ENCODE assay signal across 13 mouse cellular contexts in genomic region chr5:124518648-124519047, GRCm38 (mm10). TPM values are rescaled to one million over a fixed set of nuclear protein-coding genes. Genes with fewer than 3 reads are reported as not detected.
DNase-seq lines count a peak whose midpoint lies in the region; ATAC-seq and TF ChIP-seq lines count a peak whose summit lies in the region.
"Had no signal": no experiment of that assay in that cellular context is flagged by ENCODE, and none has a peak within 500 bp of the region (broad histone marks: within the 10 kb centered on the region; RNA-seq: fewer than 3 reads in every experiment).

No protein-coding gene starts in this region.

- no peak overlapping the region for H3K4me2 ChIP-seq in midbrain, embryonic 14.5 days (ENCODE audit: low read length)
- H3K4me2 ChIP-seq: heart, embryonic 13.5 days; liver, embryonic 12.5 days had no signal

- H3K36me3 ChIP-seq in midbrain, embryonic 14.5 days (ENCODE audit: control insufficient read depth, insufficient read depth, low read length): peaks cover 10% of the 10 kb centered on the region

- H3K4me1 ChIP-seq in olfactory bulb, adult 2 months (ENCODE audit: control insufficient read depth, insufficient read depth, low read length): peaks cover 14% of the 10 kb centered on the region; the same call in 1 of the 2 replicates
- no peaks in the 10 kb centered on the region for H3K4me1 ChIP-seq in midbrain, embryonic 14.5 days (ENCODE audit: control insufficient read depth, insufficient read depth, low read length)
- H3K4me1 ChIP-seq: heart, embryonic 13.5 days; liver, embryonic 12.5 days had no signal

- H3K27me3 ChIP-seq in midbrain, embryonic 14.5 days (ENCODE audit: control insufficient read depth, insufficient read depth, low read length): no peaks in the 10 kb centered on the region
- H3K27me3 ChIP-seq: heart, embryonic 13.5 days; liver, embryonic 12.5 days had no signal

- no peak for TF ChIP-seq CTCF in olfactory bulb, adult 2 months (IDR thresholded peaks at IDR 0.05; ENCODE audit: insufficient read depth, low read depth, low read length)

- no peak overlapping the region for H3K4me3 ChIP-seq in olfactory bulb, adult 2 months (ENCODE audit: insufficient read depth, low read depth, low read length)
- no peak overlapping the region for H3K4me3 ChIP-seq in midbrain, embryonic 14.5 days (replicated peaks; ENCODE audit: low read depth, low read length)
- H3K4me3 ChIP-seq: heart, embryonic 13.5 days; liver, embryonic 12.5 days had no signal

- WGBS in olfactory bulb, adult 2 months: 38% methylated on average over 10 of the region's 10 CpGs
- 28% methylated on average over 10 of the region's 10 CpGs for WGBS in midbrain, embryonic 14.5 days

- TF ChIP-seq POLR2A in olfactory bulb, adult 2 months (IDR thresholded peaks at IDR 0.05; ENCODE audit: insufficient read depth, low read depth, low read length): no peak

- DNase-seq in left cerebral cortex, adult 11 months (ENCODE audit: low spot score): peak; percentile 63
- DNase-seq in left cerebral cortex, postnatal 4 days: no peak
- peak; percentile 63 to 81 for DNase-seq in layer of hippocampus, postnatal 14 days (ENCODE audit: low spot score in 2 of 2)
- DNase-seq in midbrain, embryonic 14.5 days: no peak
- DNase-seq in spleen, postnatal 14 days (ENCODE audit: low spot score in 2 of 2): no peak
- DNase-seq: adrenal gland, postnatal 10 days; cerebellum, adult 9-11 months; kidney, adult 11 months; spleen, adult 18-20 months had no signal

- H3K9ac ChIP-seq in midbrain, embryonic 14.5 days (replicated peaks; ENCODE audit: low read length): no peak overlapping the region
- H3K9ac ChIP-seq: heart, embryonic 13.5 days; liver, embryonic 12.5 days had no signal

- ATAC-seq in granulocyte monocyte progenitor cell, adult 5-6 weeks (replicated peaks; ENCODE audit: poor library complexity, severe bottlenecking): no peak
- ATAC-seq in midbrain, embryonic 14.5 days (ENCODE audit: low FRiP score, low TSS enrichment): no peak
- ATAC-seq: liver, embryonic 12.5 days had no signal

- intact Hi-C loops in left cerebral cortex, postnatal 4 days (cut with DNase I): no loop called here

- H3K9me3 ChIP-seq in midbrain, embryonic 14.5 days (ENCODE audit: control insufficient read depth, low read length): no peaks in the 10 kb centered on the region
- H3K9me3 ChIP-seq: liver, embryonic 12.5 days had no signal

- peak overlapping the region; percentile 58 for H3K27ac ChIP-seq in olfactory bulb, adult 2 months (ENCODE audit: insufficient read depth, low read depth, low read length)
- no peak overlapping the region for H3K27ac ChIP-seq in midbrain, embryonic 14.5 days (replicated peaks; ENCODE audit: low read depth, low read length)
- H3K27ac ChIP-seq: heart, embryonic 13.5 days; liver, embryonic 12.5 days had no signal

RNA-seq across cellular contexts. Expression of gene Rilpl1, which starts 12.5 kb away (rescaled TPM):
- total RNA-seq in left cerebral cortex, postnatal 4 days (2021): 10 to 100 TPM; 15.0 to 16.6 TPM
- 10 to 100 TPM; 41.6 TPM for total RNA-seq in layer of hippocampus, postnatal 14 days (2021)
- not detected in 2 replicates for polyA plus RNA-seq in olfactory bulb, adult 2 months (2012; ENCODE audit: insufficient read depth, insufficient read length, low replicate concordance, missing spikeins)
- 1.3 TPM in 1 of 2 replicates, not detected in the other for total RNA-seq in granulocyte monocyte progenitor cell, adult 5-6 weeks (2014; fragmentation: Nextera tagmentation)
- not detected in 2 replicates for total RNA-seq in granulocyte monocyte progenitor cell, adult 5-6 weeks (2017)
- 9.0 and 9.9 TPM in 2 replicates for polyA plus RNA-seq in midbrain, embryonic 14.5 days (2014; fragmentation: Nextera tagmentation; extraction: Ambion mirVana)

RNA-seq across cellular contexts. Expression of gene Tmed2, which starts 21.8 kb away (rescaled TPM):
- 100 to 1,000 TPM; 119 to 123 TPM for total RNA-seq in left cerebral cortex, postnatal 4 days (2021)
- total RNA-seq in layer of hippocampus, postnatal 14 days (2021): 100 to 1,000 TPM in 1 of 2 experiments, 10 to 100 TPM in 1; 98.4 to 100 TPM
- polyA plus RNA-seq in olfactory bulb, adult 2 months (2012; ENCODE audit: insufficient read depth, insufficient read length, low replicate concordance, missing spikeins): not detected in 2 replicates
- total RNA-seq in granulocyte monocyte progenitor cell, adult 5-6 weeks (2014; fragmentation: Nextera tagmentation): 512 and 560 TPM in 2 replicates
- 584 and 1,053 TPM in 2 replicates for total RNA-seq in granulocyte monocyte progenitor cell, adult 5-6 weeks (2017)
- polyA plus RNA-seq in midbrain, embryonic 14.5 days (2014; fragmentation: Nextera tagmentation; extraction: Ambion mirVana): 327 and 369 TPM in 2 replicates

RNA-seq across cellular contexts. Expression of gene Ddx55, which starts 34.0 kb away (rescaled TPM):
- 10 to 100 TPM; 27.5 to 30.8 TPM for total RNA-seq in left cerebral cortex, postnatal 4 days (2021)
- total RNA-seq in layer of hippocampus, postnatal 14 days (2021): 10 to 100 TPM; 22.8 to 25.5 TPM
- not detected in 2 replicates for polyA plus RNA-seq in olfactory bulb, adult 2 months (2012; ENCODE audit: insufficient read depth, insufficient read length, low replicate concordance, missing spikeins)
- 14.5 and 19.8 TPM in 2 replicates for total RNA-seq in granulocyte monocyte progenitor cell, adult 5-6 weeks (2014; fragmentation: Nextera tagmentation)
- 8.4 and 10.6 TPM in 2 replicates for total RNA-seq in granulocyte monocyte progenitor cell, adult 5-6 weeks (2017)
- polyA plus RNA-seq in midbrain, embryonic 14.5 days (2014; fragmentation: Nextera tagmentation; extraction: Ambion mirVana): 21.9 and 22.1 TPM in 2 replicates

RNA-seq across cellular contexts. Expression of gene Snrnp35, which starts 35.7 kb away (rescaled TPM):
- total RNA-seq in left cerebral cortex, postnatal 4 days (2021): 10 to 100 TPM; 26.4 to 33.6 TPM
- 10 to 100 TPM; 19.7 to 22.3 TPM for total RNA-seq in layer of hippocampus, postnatal 14 days (2021)
- polyA plus RNA-seq in olfactory bulb, adult 2 months (2012; ENCODE audit: insufficient read depth, insufficient read length, low replicate concordance, missing spikeins): not detected in 2 replicates
- total RNA-seq in granulocyte monocyte progenitor cell, adult 5-6 weeks (2014; fragmentation: Nextera tagmentation): 9.1 and 12.3 TPM in 2 replicates
- total RNA-seq in granulocyte monocyte progenitor cell, adult 5-6 weeks (2017): 11.8 and 11.9 TPM in 2 replicates
- polyA plus RNA-seq in midbrain, embryonic 14.5 days (2014; fragmentation: Nextera tagmentation; extraction: Ambion mirVana): 8.9 and 10.6 TPM in 2 replicates

RNA-seq across cellular contexts. Expression of gene Rilpl2, which starts 40.5 kb away (rescaled TPM):
- total RNA-seq in left cerebral cortex, postnatal 4 days (2021): 10 to 100 TPM; 19.0 to 20.5 TPM
- 10 to 100 TPM; 23.1 to 24.1 TPM for total RNA-seq in layer of hippocampus, postnatal 14 days (2021)
- not detected in 2 replicates for polyA plus RNA-seq in olfactory bulb, adult 2 months (2012; ENCODE audit: insufficient read depth, insufficient read length, low replicate concordance, missing spikeins)
- total RNA-seq in granulocyte monocyte progenitor cell, adult 5-6 weeks (2014; fragmentation: Nextera tagmentation): 51.9 and 68.3 TPM in 2 replicates
- total RNA-seq in granulocyte monocyte progenitor cell, adult 5-6 weeks (2017): 40.5 and 61.8 TPM in 2 replicates
- 23.1 and 24.5 TPM in 2 replicates for polyA plus RNA-seq in midbrain, embryonic 14.5 days (2014; fragmentation: Nextera tagmentation; extraction: Ambion mirVana)

Comparison
In these comparisons a context has a peak if more than half of its experiments do, and no peak if none do; other contexts are left out.
1. DNase-seq: peak in left cerebral cortex, adult 11 months (single experiment) and layer of hippocampus, postnatal 14 days (2 of 2); none in left cerebral cortex, postnatal 4 days (single experiment), midbrain, embryonic 14.5 days (single experiment) and spleen, postnatal 14 days (0 of 2).
2. RNA of gene Rilpl1, which starts 12.5 kb away (total RNA-seq): 41.6 TPM in layer of hippocampus, postnatal 14 days and 15.0 to 16.6 TPM in left cerebral cortex, postnatal 4 days; 1.3 TPM in granulocyte monocyte progenitor cell, adult 5-6 weeks; every median in the first group is over 4 times any median in the second.
3. RNA of gene Tmed2, which starts 21.8 kb away (total RNA-seq): 512 to 1,053 TPM in granulocyte monocyte progenitor cell, adult 5-6 weeks; 119 to 123 TPM in left cerebral cortex, postnatal 4 days and 98.4 to 100 TPM in layer of hippocampus, postnatal 14 days; every median in the first group is over 4 times any median in the second.